Mouse (Mus musculus) frontal cortex, adult 2 months (tissue): ENCODE data around the gene Umod. TPM values are rescaled to one million over a fixed set of nuclear protein-coding genes. Genes with fewer than 3 reads are reported as not detected.

Source experiments
- DNase-seq, 2 experiments: peaks; one replicate each; pipeline ENCODE4 v3.0.0; 2022; ENCODE audit warnings: low spot score in 1 of 2; ENCODE audit errors: extremely low spot score in 1 of 2
- polyA plus RNA-seq: library from polyadenylated mRNA; depleted of rRNA; stranded (reverse); fragments of >200 nt; gene quantifications from 2 replicates; pipeline ENCODE4 v1.2.3, GENCODE M21; 2012; rRNA removed

Umod gene
- polyA plus RNA-seq, 1 experiment: not detected

GRCm38 (mm10) chr7:119443849-119444248, 35.2 kb downstream of the Umod start:
- peak in 1 of 2 experiments; percentile 24 for DNase-seq

- no peak for DNase-seq
Measured at GRCm38 (mm10) chr7:119441938-119442337, 37.1 kb downstream of the Umod start.

- peak; percentile 46 to 92 for DNase-seq
Measured at GRCm38 (mm10) chr7:119427180-119427616, 51.9 kb downstream of the Umod start.

GRCm38 (mm10) chr7:119420730-119421129, 58.4 kb downstream of the Umod start:
- DNase-seq: peak in 1 of 2 experiments; percentile 19

GRCm38 (mm10) chr7:119418523-119418922, 60.6 kb downstream of the Umod start:
- peak in 1 of 2 experiments; percentile 5 for DNase-seq

Other genes starting within 250 kb of the Umod start
- 0.06 and 0.12 TPM in 2 replicates for gene Gp2, start 20.0 kb downstream of the Umod start, polyA plus RNA-seq
- gene Acsm5, start 40.2 kb upstream of the Umod start, polyA plus RNA-seq: 0.50 and 0.92 TPM in 2 replicates
- gene Pdilt, start 44.2 kb upstream of the Umod start, polyA plus RNA-seq: not detected in 2 replicates
- not detected in 2 replicates for gene Acsm2, start 75.1 kb upstream of the Umod start, polyA plus RNA-seq
- not detected in 2 replicates for gene Acsm1, start 127.7 kb upstream of the Umod start, polyA plus RNA-seq
- gene Acsm4, start 210.7 kb upstream of the Umod start, polyA plus RNA-seq: 0.16 and 0.23 TPM in 2 replicates
- gene Thumpd1, start 241.5 kb upstream of the Umod start, polyA plus RNA-seq: 35.9 and 36.7 TPM in 2 replicates